Mouse (Mus musculus): ENCODE data around the gene Atp10a.

Gene Atp10a

GRCm38 (mm10) chr7:58655866-58656265 is at the start of gene Atp10a:
TSS of gene Atp10a (plus strand) at chr7:58656166.
- no peak for DNase-seq

GRCm38 (mm10) chr7:58618048-58618447 is 37.9 kb upstream of the Atp10a start:
- no peak for DNase-seq

DNA sequence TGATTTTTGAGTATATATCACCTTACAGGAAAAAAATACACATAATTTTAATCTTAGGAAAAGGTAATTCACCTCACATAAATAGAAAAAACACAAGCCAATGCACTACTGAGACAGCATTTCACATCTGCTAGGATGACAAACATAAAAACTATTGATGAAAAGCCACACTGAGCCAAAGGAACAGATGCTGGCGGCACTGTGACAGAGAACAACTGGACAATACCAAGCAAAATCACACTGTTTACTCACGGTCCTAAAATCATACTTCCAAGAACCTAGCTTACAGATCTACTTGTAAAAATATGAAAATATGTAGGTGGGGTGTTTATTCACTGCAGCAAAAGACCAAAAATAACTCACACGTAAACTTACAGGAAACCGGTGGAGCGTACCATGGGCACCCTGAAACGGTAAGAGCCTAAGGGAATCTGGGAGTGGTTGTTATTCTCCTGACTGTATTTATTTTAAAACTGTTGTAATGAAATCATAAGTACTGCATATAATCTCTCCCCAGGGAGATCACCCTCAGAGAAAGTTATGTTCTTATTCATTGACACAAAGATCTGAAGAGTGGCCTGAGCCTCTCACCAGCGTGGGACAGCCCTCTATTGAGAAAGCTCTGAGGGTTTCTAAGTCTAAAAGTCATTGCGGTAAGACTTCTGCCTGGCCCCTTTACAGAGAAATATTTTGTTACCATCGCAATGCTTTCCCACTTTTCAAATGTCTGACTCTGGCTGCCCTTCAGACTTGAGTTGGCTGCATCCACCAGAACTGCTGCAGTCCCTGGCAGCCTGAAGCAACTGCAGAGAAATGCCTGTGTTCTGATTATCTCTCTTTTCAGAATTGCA is 29.4 kb upstream of the Atp10a start:
- DNase-seq, result peak; percentile 28 to 38

- no peak for DNase-seq
These were observed 28.6 kb upstream of the Atp10a start for GRCm38 (mm10) chr7:58627381-58627780.

DNA sequence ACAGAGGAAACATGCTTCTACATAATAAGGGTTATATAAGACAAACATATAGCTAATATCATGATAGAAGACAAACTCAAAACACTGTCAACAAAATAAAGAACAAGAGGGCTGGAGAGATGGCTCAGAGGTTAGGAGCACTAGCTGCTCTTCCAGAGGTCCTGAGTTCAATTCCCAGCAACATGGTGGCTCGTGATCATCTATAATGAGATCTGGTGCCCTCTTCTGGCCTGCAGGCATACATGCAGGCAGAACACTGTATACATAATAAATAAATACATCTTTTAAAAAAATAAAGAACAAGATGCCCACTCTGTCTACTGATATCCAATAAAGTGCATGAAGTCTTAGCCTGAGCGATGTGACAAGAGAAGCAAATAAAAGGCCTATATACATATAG is 26.7 kb upstream of the Atp10a start:
- no peak for DNase-seq

DNA sequence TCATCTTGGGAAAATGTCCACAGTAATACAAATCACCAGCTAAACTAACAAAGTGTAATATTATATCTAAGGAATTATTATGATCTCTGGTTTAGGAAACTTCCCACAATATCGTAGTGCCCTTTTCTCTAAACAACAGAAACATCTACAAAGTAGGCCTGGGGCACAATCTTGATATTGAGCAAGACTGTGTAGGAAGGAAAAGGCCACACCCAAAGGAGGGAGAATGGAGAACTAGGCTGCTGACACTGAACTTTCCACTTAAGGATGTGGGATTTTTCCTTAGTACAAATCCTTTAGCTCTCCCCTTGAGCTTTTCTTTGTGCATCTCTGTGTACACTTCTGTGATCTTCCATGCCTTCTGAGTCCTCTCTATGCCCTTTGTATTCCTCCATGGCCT is 22.3 kb upstream of the Atp10a start:
- no peak for DNase-seq

- DNase-seq, result no peak
These were observed 16.3 kb upstream of the Atp10a start for GRCm38 (mm10) chr7:58639676-58640075.

DNA sequence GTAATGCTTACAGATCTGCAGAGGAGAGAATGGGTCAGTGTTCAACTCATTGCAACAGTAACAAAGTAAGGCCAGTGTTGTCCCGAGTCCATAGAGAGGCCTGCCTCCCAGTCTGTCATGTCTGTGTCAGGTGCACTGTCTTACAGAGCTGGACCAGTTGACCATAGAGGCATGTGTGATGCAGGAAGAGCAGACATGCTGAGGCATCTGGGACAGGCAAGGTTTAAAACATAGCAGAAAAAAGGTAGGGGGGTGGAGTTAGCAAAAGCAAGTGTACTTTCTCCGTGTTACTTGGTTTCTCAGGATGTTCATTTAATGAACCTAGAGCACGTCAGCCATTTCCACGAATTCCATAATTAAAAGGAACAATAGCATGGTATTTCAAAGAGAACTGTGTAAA is 15.5 kb upstream of the Atp10a start:
- DNase-seq, result no peak

- DNase-seq, result no peak
These were observed 14.1 kb upstream of the Atp10a start for GRCm38 (mm10) chr7:58641916-58642315.

- no peak for DNase-seq
These were observed 8.6 kb upstream of the Atp10a start for GRCm38 (mm10) chr7:58647404-58647803.

DNA sequence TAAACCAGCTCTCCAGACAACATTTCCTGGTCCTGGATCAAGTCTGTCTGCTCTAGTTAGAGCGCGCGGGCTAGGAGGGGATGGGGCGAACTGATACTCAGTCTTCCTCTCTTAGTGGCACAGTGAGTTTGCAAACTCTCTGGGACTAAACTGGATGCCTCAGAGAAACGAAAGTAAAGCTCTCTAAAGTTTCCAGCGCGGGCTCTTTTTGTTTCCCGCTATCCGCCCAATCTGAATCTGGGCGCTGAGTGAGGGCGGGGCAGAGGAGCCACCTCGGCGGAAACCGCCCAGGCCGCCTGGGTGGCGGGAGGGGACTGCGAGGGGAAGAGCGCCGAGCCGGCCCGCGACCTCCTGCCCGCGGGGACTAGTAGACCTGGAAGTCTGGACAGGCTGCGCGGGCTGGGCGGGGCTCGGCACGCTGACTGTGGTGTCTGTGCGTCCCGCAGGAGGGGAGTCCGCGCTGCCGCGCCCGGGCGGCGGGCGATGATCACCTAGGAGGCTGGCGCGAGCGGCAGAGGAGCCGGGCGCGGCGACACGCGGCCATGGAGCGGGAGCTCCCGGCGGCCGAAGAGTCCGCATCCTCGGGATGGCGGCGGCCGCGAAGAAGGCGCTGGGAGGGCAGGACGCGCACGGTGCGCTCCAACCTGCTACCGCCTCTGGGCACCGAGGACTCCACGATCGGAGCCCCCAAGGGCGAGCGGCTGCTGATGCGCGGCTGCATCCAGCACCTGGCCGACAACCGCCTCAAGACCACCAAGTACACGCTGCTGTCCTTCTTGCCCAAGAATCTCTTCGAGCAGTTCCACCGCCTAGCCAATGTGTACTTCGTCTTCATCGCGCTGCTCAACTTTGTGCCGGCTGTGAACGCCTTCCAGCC is 2.2 kb downstream of the Atp10a start:
- DNase-seq, result peak; percentile 76 to 82

GRCm38 (mm10) chr7:58658790-58659405 is 2.9 kb downstream of the Atp10a start:
- no peak for DNase-seq

GRCm38 (mm10) chr7:58660046-58660445 is 4.1 kb downstream of the Atp10a start:
- DNase-seq, result no peak

GRCm38 (mm10) chr7:58660665-58661064 is 4.7 kb downstream of the Atp10a start:
- no peak for DNase-seq

DNA sequence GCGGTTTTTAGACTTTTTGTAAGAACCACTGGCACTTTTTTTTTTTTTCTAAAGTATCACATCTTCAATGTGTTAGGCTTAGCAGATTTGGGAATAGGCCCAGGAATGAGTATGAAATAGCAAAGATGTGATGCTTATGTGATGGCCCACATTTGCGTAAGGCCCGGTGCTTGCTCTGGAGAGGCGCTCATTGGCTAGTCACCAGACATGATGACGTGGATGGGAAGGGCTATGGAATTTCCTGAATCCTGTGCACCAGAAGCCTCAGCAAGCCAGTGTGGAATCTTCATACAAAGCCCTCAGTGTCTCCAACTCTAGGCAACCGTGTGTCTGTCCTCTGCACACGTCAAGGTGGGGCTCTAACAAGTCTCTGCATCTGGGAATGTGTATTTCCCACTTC is 5.1 kb downstream of the Atp10a start:
- DNase-seq, result no peak

- DNase-seq, result no peak
These were observed 12.7 kb downstream of the Atp10a start for GRCm38 (mm10) chr7:58668617-58669016.

DNA sequence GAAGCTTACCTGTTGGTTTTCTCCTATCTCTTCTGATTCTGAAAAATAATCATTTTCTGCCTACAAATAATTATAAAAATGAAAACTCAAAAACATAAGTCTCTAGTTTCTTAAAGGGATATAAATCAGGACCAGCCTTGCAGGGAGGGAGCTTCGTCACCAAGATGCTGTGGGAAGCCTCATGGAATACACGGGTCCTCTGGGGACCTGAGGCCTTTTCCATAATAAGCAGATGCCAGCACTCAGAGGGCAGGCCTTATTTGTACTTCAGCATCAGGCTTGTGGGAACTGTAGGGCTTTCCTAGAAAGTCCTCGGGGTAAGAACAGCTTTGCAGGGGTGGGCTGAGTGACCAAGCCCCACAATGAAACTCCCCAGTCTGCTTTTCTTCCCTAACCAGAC is 20.1 kb downstream of the Atp10a start:
- DNase-seq, result no peak

DNA sequence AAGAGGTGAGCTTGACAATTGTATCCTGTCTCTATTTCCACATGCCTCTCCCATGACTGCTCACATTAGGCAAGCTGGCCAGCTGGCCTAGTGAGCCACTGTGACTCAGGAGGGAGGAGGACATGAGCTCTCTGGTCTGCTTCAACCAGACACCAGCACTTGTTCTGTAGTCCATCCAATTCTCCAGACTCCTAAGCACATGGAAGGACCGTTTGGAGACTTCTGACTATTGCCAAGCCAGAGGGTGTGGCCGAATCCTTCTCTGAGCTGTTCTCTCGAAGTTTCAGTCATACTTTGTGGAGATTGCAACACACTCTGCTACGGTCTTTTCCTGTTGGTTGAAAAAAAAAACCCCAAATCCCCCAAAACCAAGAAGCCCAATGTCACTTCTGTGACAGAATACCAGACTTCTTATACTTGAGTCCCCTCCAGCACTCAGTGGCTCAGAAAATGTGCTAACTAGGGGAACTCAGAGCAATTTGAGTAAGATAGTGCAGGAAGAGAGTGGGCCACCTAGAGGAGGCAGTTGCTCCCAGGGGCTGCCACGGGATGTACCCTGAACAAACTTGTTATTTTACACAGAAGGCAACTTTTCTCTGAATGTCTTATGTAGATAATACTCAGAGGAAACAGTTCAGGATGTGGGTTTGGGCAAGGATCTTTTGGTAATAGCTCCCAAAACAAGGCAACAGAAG is 21.3 kb downstream of the Atp10a start:
- peak in 1 of 2 experiments; percentile 19 for DNase-seq

GRCm38 (mm10) chr7:58685967-58686366 is 30.0 kb downstream of the Atp10a start:
- DNase-seq, result no peak

DNA sequence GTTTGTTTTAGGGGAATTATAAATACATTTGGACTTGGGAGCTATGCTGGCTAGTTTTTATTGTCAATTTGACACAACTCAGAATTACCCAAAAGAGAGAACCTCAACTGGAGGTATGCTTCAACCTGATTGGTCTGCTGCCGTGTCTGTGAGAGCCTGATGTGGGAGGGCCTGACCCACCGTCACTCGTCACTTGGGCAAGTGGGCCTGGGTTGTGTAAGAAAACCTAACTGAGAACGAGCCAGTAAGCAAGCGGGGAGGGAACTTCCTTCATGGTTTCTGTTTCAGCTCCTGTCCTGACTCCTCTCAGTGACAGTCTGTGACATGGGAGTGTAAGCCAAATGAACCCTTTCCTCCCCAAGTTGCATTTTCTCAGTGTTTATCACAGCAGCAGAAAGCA is 30.6 kb downstream of the Atp10a start:
- peak; percentile 44 to 53 for DNase-seq

- DNase-seq, result no peak
These were observed 31.0 kb downstream of the Atp10a start for GRCm38 (mm10) chr7:58686997-58687396.

DNA sequence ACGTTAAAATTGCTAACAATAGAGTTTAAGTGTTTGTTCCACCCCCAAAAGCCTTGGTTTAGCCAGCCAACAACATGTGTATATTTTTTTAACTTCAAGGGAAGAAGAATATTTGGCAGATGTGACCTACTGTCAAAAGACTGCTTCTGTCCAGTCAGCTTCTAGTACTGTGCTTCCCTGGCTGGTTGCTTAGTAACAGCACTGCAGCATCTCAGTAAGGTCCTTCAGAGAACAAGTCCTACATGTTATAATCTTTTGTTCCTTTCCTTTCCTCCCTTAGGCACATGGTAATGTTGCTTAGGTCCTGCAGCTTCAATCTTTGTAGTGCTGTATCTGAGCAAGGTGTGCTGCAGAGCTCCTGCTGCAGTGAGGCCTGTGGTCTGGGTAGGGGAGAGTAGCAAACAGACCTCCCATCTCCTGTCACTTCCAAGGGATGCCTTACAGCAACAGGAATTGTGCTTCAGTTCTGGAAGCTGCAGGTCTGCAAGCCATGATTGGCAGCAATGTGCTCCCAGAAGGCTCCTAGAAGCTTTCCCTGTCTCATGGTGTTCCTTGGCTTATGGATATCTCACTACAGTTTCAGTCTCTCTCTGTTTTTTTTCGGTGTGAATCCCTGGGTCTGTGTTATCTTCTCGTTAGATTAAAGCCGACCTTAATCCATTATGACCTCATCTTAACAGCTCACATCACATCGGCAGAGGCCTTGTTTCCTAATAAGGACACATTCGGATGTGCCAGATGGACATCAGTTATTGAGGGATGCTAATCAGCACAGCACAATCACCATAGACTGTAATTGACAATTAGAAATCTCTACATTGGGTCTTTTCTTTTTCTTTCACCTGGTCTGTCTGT is 34.3 kb downstream of the Atp10a start:
- no peak for DNase-seq

Measured in lung, postnatal 4 days (tissue).